9 mouse cellular contexts compared by ENCODE assay signal in the genomic region with DNA sequence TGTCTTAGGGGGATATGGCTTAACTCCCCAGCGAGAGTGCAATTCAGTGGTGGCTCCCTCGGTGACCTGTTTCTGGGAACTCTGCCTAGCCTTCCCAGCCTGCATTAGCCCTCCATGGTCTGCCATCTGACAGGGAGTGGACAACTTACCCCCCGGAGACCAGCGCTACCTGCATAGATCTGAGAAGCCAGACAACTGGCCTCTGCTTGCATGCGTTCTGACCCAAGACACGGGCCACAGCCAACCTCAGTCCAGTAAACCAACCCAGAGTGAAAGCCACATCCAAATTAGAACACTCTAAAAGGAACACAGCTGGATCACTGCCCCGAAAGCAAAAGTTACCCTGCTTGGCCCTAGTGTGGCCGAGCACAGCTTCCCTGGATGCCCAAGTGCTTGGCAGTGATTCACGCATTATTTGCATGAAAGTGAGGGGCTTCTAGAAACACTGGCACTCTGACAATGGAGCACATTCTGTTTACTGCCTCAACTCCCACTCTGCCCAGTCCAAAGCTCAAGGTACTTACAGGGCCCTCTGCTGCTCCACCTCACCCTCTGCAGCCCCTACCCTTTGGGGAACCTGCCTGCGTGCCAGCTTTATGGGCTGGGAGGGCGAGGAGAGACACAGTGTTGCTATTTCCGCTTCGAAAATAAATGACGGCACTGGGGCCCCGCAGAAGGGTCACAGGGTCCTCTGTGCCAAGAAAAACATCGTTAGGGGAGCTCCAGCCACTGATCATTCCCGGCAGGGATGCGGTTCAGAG.
A peak's percentile ranks its signal among the peaks of the same experiment; 100 is the strongest.
DNase-seq lines count a peak whose midpoint lies in the region; ATAC-seq and TF ChIP-seq lines count a peak whose summit lies in the region.
"Had no signal": no experiment of that assay in that cellular context is flagged by ENCODE, and none has a peak within 500 bp of the region (broad histone marks: within the 10 kb centered on the region; RNA-seq: fewer than 3 reads in every experiment).

No protein-coding gene starts in this region.

- 0 out of 2 replicates have a peak overlapping the region, but pooled peaks have one; percentile 12 for H3K27ac ChIP-seq in heart, embryonic 11.5 days (ENCODE audit: low read depth, low read length)
- H3K27ac ChIP-seq in kidney, postnatal 0 days = peak overlapping the region; percentile 14; the same call in 1 of the 2 replicates
- H3K27ac ChIP-seq in stomach, embryonic 15.5 days = 0 out of 2 replicates have a peak overlapping the region, but pooled peaks have one; percentile 17
- H3K27ac ChIP-seq: liver, embryonic 13.5 days had no signal

- H3K36me3 ChIP-seq in heart, embryonic 11.5 days (ENCODE audit: control insufficient read depth, insufficient read depth, low read length) = peaks cover 2% of the 10 kb centered on the region; the same call in 1 of the 2 replicates
- H3K36me3 ChIP-seq in kidney, postnatal 0 days (ENCODE audit: insufficient read depth, low read length) = peaks cover 11% of the 10 kb centered on the region; the same call in 1 of the 2 replicates
- peaks cover 13% of the 10 kb centered on the region; the same call in 1 of the 2 replicates for H3K36me3 ChIP-seq in stomach, embryonic 15.5 days

- no peaks in the 10 kb centered on the region for H3K27me3 ChIP-seq in heart, embryonic 11.5 days (ENCODE audit: control insufficient read depth, insufficient read depth, low read length)
- no peaks in the 10 kb centered on the region for H3K27me3 ChIP-seq in kidney, postnatal 0 days (ENCODE audit: insufficient read depth, low read length)
- no peaks in the 10 kb centered on the region for H3K27me3 ChIP-seq in stomach, embryonic 15.5 days (replicated peaks)
- H3K27me3 ChIP-seq: liver, embryonic 13.5 days had no signal

- 0 out of 2 replicates have a peak overlapping the region, but pooled peaks have one; percentile 2 for H3K4me2 ChIP-seq in heart, embryonic 11.5 days
- H3K4me2 ChIP-seq in kidney, postnatal 0 days (ENCODE audit: low read length) = no peak overlapping the region
- no peak overlapping the region for H3K4me2 ChIP-seq in stomach, embryonic 15.5 days
- H3K4me2 ChIP-seq: liver, embryonic 13.5 days had no signal

- WGBS in heart, embryonic 11.5 days (ENCODE audit: insufficient replicate concordance) = 60% methylated on average over 18 of the region's 18 CpGs
- WGBS in kidney, postnatal 0 days = 31% methylated on average over 18 of the region's 18 CpGs
- WGBS in stomach, embryonic 15.5 days = 58% methylated on average over 18 of the region's 18 CpGs

- no peak overlapping the region for H3K4me3 ChIP-seq in heart, embryonic 11.5 days (ENCODE audit: low read depth, low read length)
- H3K4me3 ChIP-seq in kidney, postnatal 0 days (replicated peaks; ENCODE audit: low read depth, low read length) = no peak overlapping the region
- no peak overlapping the region for H3K4me3 ChIP-seq in stomach, embryonic 15.5 days (replicated peaks)
- H3K4me3 ChIP-seq: liver, embryonic 13.5 days had no signal

- H3K4me1 ChIP-seq in heart, embryonic 11.5 days (ENCODE audit: control insufficient read depth, insufficient read depth, low read length) = peaks cover 44% of the 10 kb centered on the region
- H3K4me1 ChIP-seq in kidney, postnatal 0 days (replicated peaks; ENCODE audit: insufficient read depth, low read length) = peaks cover 57% of the 10 kb centered on the region
- H3K4me1 ChIP-seq in stomach, embryonic 15.5 days = peaks cover 33% of the 10 kb centered on the region

- peak; percentile 73 for DNase-seq in 3134 (ENCODE audit: extremely low read depth, insufficient read length, low spot score)
- DNase-seq in MN1 (ENCODE audit: low spot score) = peak; percentile 45
- DNase-seq in kidney, postnatal 0 days (ENCODE audit: low spot score) = peak; percentile 82
- no peak for DNase-seq in cerebellum, postnatal 14 days
- no peak for DNase-seq in layer of hippocampus, postnatal 25 days (ENCODE audit: extremely low spot score in 1 of 2, low spot score in 1 of 2)
- DNase-seq in c-Kit-positive CD71-positive TER-119-positive erythroid progenitor cells, embryonic 14.5 days (ENCODE audit: low spot score) = no peak
- DNase-seq: liver, embryonic 13.5 days had no signal

- H3K9me3 ChIP-seq in heart, embryonic 11.5 days (replicated peaks; ENCODE audit: control insufficient read depth, low read length) = no peaks in the 10 kb centered on the region
- no peaks in the 10 kb centered on the region for H3K9me3 ChIP-seq in kidney, postnatal 0 days (replicated peaks; ENCODE audit: low read length)
- H3K9me3 ChIP-seq in stomach, embryonic 15.5 days = no peaks in the 10 kb centered on the region
- H3K9me3 ChIP-seq: liver, embryonic 13.5 days had no signal

- no peak overlapping the region for H3K9ac ChIP-seq in heart, embryonic 11.5 days (ENCODE audit: low read depth, low read length)
- no peak overlapping the region for H3K9ac ChIP-seq in kidney, postnatal 0 days (ENCODE audit: low read depth, low read length)
- no peak overlapping the region for H3K9ac ChIP-seq in stomach, embryonic 15.5 days
- H3K9ac ChIP-seq: liver, embryonic 13.5 days had no signal

- TF ChIP-seq CTCF in kidney, postnatal 0 days (IDR thresholded peaks at IDR 0.05; ENCODE audit: low read depth) = peak; percentile 29; the same call in 1 of the 2 replicates

- peak; percentile 15; the same call in 1 of the 2 replicates for ATAC-seq in heart, embryonic 11.5 days (replicated peaks; ENCODE audit: insufficient number of reproducible peaks, low FRiP score, low TSS enrichment)
- no peak for ATAC-seq in kidney, postnatal 0 days (replicated peaks; ENCODE audit: low FRiP score, low read depth)
- ATAC-seq in stomach, embryonic 15.5 days (ENCODE audit: insufficient read depth, low FRiP score, low read depth) = no peak

Comparison
In these comparisons a context has a peak if more than half of its experiments do, and no peak if none do; other contexts are left out.
1. DNase-seq: peak in 3134 (single experiment), MN1 (single experiment) and kidney, postnatal 0 days (single experiment); none in cerebellum, postnatal 14 days (0 of 2), layer of hippocampus, postnatal 25 days (0 of 2) and c-Kit-positive CD71-positive TER-119-positive erythroid progenitor cells, embryonic 14.5 days (single experiment).
2. Peak in every context shown above with its lines, with median percentiles within 50 percentile points of each other: H3K27ac ChIP-seq.